Comparison of ENCODE assay signal across 32 mouse cellular contexts in the genomic region with DNA sequence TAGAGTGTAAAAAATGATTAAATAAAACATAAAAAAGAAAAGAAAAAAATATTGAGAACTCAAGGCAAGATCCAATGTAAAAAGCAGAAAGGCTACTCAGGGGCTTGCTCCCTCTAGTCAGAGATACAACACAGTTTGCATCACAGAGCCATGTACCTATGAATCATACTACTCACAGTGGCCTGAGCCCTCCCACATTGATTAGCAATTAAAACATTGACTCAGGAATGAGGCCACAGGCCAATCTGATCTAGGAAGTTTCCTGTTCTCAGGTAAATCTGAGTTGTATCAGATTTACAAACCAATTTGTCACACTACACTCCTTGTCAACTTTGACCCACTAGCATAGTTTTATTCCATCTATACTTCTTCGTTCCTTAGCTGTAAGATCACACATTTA.
"Had no signal": no experiment of that assay in that cellular context is flagged by ENCODE, and none has a peak within 500 bp of the region (broad histone marks: within the 10 kb centered on the region; RNA-seq: fewer than 3 reads in every experiment).

No protein-coding gene starts in this region.

- DNase-seq: left cerebral cortex, postnatal 4 days; liver; liver, embryonic 13.5 days; liver, postnatal 0 days; lung, adult 18-20 months; lung, adult 2 months; lung, embryonic 14.5 days; lung, postnatal 10 days; lung, postnatal 14 days; lung, postnatal 36 days; lung, postnatal 4 days; midbrain, embryonic 14.5 days had no signal

- H3K4me3 ChIP-seq: left cerebral cortex, adult 2 months; limb, embryonic 10.5 days; limb, embryonic 12.5 days; limb, embryonic 13.5 days; limb, embryonic 15.5 days; liver, embryonic 12.5 days; liver, embryonic 13.5 days; liver, embryonic 15.5 days; lung, embryonic 15.5 days; megakaryocyte, embryonic 14.5 days; midbrain, embryonic 10.5 days; midbrain, embryonic 12.5 days; midbrain, embryonic 13.5 days; midbrain, embryonic 15.5 days; myocyte had no signal

- H3K27ac ChIP-seq: left cerebral cortex, adult 2 months; limb, embryonic 10.5 days; limb, embryonic 12.5 days; limb, embryonic 13.5 days; limb, embryonic 15.5 days; liver, embryonic 12.5 days; liver, embryonic 13.5 days; liver, embryonic 14.5 days; liver, embryonic 15.5 days; lung, embryonic 15.5 days; macrophage; midbrain, embryonic 10.5 days; midbrain, embryonic 12.5 days; midbrain, embryonic 13.5 days; midbrain, embryonic 15.5 days had no signal

- H3K9ac ChIP-seq: limb, embryonic 12.5 days; limb, embryonic 13.5 days; limb, embryonic 15.5 days; liver, embryonic 12.5 days; liver, embryonic 13.5 days; liver, embryonic 14.5 days; liver, embryonic 15.5 days; liver, postnatal 0 days; lung, embryonic 14.5 days; lung, embryonic 15.5 days; midbrain, embryonic 12.5 days; midbrain, embryonic 13.5 days; midbrain, embryonic 15.5 days had no signal

- ATAC-seq: liver, embryonic 12.5 days; liver, postnatal 0 days; lung, postnatal 0 days; midbrain, embryonic 13.5 days; midbrain, embryonic 15.5 days; midbrain, embryonic 16.5 days had no signal

- H3K4me1 ChIP-seq: limb, embryonic 10.5 days; limb, embryonic 12.5 days; limb, embryonic 13.5 days; limb, embryonic 15.5 days; liver, embryonic 12.5 days; liver, embryonic 13.5 days; liver, embryonic 15.5 days; lung, embryonic 15.5 days; megakaryocyte, embryonic 14.5 days; midbrain, embryonic 10.5 days; midbrain, embryonic 12.5 days; midbrain, embryonic 13.5 days; midbrain, embryonic 15.5 days had no signal

- H3K9me3 ChIP-seq: limb, embryonic 10.5 days; limb, embryonic 12.5 days; limb, embryonic 13.5 days; limb, embryonic 15.5 days; liver, embryonic 12.5 days; liver, embryonic 13.5 days; liver, embryonic 15.5 days; lung, embryonic 15.5 days; megakaryocyte, embryonic 14.5 days; midbrain, embryonic 10.5 days; midbrain, embryonic 12.5 days; midbrain, embryonic 13.5 days; midbrain, embryonic 15.5 days had no signal

- H3K4me2 ChIP-seq: limb, embryonic 12.5 days; limb, embryonic 13.5 days; limb, embryonic 15.5 days; liver, embryonic 11.5 days; liver, embryonic 12.5 days; liver, embryonic 13.5 days; liver, embryonic 15.5 days; lung, embryonic 14.5 days; lung, embryonic 15.5 days; midbrain, embryonic 11.5 days; midbrain, embryonic 12.5 days; midbrain, embryonic 13.5 days; midbrain, embryonic 15.5 days had no signal

- H3K27me3 ChIP-seq: limb, embryonic 12.5 days; limb, embryonic 13.5 days; limb, embryonic 15.5 days; liver, embryonic 12.5 days; liver, embryonic 13.5 days; liver, embryonic 15.5 days; lung, embryonic 15.5 days; megakaryocyte, embryonic 14.5 days; midbrain, embryonic 12.5 days; midbrain, embryonic 13.5 days; midbrain, embryonic 15.5 days had no signal

- H3K36me3 ChIP-seq: limb, embryonic 10.5 days; limb, embryonic 12.5 days; limb, embryonic 13.5 days; limb, embryonic 15.5 days; liver, embryonic 12.5 days; liver, embryonic 13.5 days; liver, embryonic 15.5 days; lung, embryonic 15.5 days; midbrain, embryonic 10.5 days; midbrain, embryonic 12.5 days; midbrain, embryonic 13.5 days; midbrain, embryonic 15.5 days had no signal
